Mouse (Mus musculus) small intestine, adult 2 months (tissue): ENCODE measurements around the gene Acyp2.

Experiments used
- CTCF ChIP-seq: fragments of 200-500 bp; IDR thresholded peaks from 2 replicates; pipeline ENCODE4 v1.5.1; 2012; ENCODE audit warnings: low read depth, mild to moderate bottlenecking, control low read depth, inconsistent platforms, low read length, moderate library complexity, mixed read lengths; ENCODE audit not compliant: insufficient replicate concordance, insufficient read length; ENCODE audit errors: extremely low read depth
- POLR2A ChIP-seq: fragments of 200-500 bp; IDR thresholded peaks from 2 replicates; pipeline ENCODE4 v1.6.1; 2012; ENCODE audit warnings: low read depth, mild to moderate bottlenecking, control low read depth, inconsistent platforms, low read length, moderate library complexity

DNA sequence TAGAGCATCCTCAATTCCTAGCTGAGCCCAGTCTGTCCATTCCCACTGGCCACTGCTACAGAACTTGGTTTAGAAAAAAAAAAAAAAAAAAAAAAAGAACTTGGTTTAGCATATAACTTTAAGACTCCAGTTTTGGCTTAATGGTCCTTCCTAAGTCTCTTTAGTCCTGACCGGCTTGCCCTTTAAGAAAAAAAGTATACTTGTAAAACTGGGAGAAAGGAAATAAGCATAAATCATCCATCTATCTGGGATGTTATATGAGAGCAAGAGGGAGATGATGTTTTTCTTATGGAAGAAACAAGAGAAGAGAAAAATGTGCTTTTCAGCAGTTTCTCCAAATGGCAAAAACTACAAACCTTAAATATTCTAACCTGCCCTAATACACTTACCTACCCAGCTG, 89.2 kb downstream of the Acyp2 start:
- TF ChIP-seq CTCF = no peak
- no peak for TF ChIP-seq POLR2A
